Mouse (Mus musculus) thymus, postnatal 14 days (tissue): ENCODE measurements around the gene Plekhg5.

Experiments used
- DNase-seq: peaks from one replicate; pipeline ENCODE4 v3.0.0; 2021

Gene Plekhg5

GRCm38 (mm10) chr4:152151451-152151965 is 79.2 kb downstream of the Plekhg5 start:
- DNase-seq = no peak

GRCm38 (mm10) chr4:152151966-152152544 is 79.8 kb downstream of the Plekhg5 start, which contains the start of gene Espn:
TSS of gene Espn (minus strand) at chr4:152152371.
- DNase-seq = peak; percentile 79

- peak; percentile 95 for DNase-seq
Observed at GRCm38 (mm10) chr4:152153771-152154177, 81.5 kb downstream of the Plekhg5 start.

- DNase-seq = no peak
Observed at GRCm38 (mm10) chr4:152155019-152155418, 82.7 kb downstream of the Plekhg5 start.

- peak; percentile 63 for DNase-seq
Observed at GRCm38 (mm10) chr4:152157779-152158584, 85.7 kb downstream of the Plekhg5 start.

GRCm38 (mm10) chr4:152158585-152159284 is 86.4 kb downstream of the Plekhg5 start, which contains the start of gene Hes2:
TSS of gene Hes2 (plus strand) at chr4:152158867.
- no peak for DNase-seq

GRCm38 (mm10) chr4:152159285-152159678 is 87.0 kb downstream of the Plekhg5 start:
- no peak for DNase-seq

GRCm38 (mm10) chr4:152160748-152161147 is 88.5 kb downstream of the Plekhg5 start:
- DNase-seq = no peak

GRCm38 (mm10) chr4:152161601-152162000 is 89.3 kb downstream of the Plekhg5 start:
- DNase-seq = no peak

- DNase-seq = no peak
Observed at GRCm38 (mm10) chr4:152162748-152163147, 90.5 kb downstream of the Plekhg5 start.
